Mouse (Mus musculus) myocyte (in vitro differentiated cells): ENCODE results near the gene Zfp184.

ENCODE experiments used
- CEBPB ChIP-seq: IDR thresholded peaks from 2 replicates; pipeline ENCODE4 v1.6.1; 2011; ENCODE audit warnings: mild to moderate bottlenecking, moderate library complexity; ENCODE audit not compliant: poor library complexity, insufficient read depth, severe bottlenecking
- E2F4 ChIP-seq: IDR thresholded peaks from one replicate; pipeline ENCODE4 v1.6.1; 2011; ENCODE audit warnings: mild to moderate bottlenecking, control low read depth, moderate library complexity; ENCODE audit not compliant: insufficient read depth
- MAX ChIP-seq: IDR thresholded peaks from one replicate; pipeline ENCODE4 v1.6.1; 2011; ENCODE audit warnings: low read depth, mild to moderate bottlenecking, control low read depth
- MYOD1 ChIP-seq, 3 experiments: IDR thresholded peaks; one replicate each; pipeline ENCODE4 v1.6.1; 2011; ENCODE audit warnings: control low read depth in 2 of 3, low read depth in 2 of 3, mild to moderate bottlenecking in 2 of 3, moderate library complexity in 1 of 3; ENCODE audit not compliant: insufficient read length in 2 of 3, control insufficient read depth in 1 of 3
- MYOG ChIP-seq, 3 experiments: IDR thresholded peaks; one replicate each; pipeline ENCODE4 v1.6.1; 2011; ENCODE audit warnings: control low read depth in 2 of 3, low read depth in 2 of 3, mild to moderate bottlenecking in 2 of 3; ENCODE audit not compliant: insufficient read length in 2 of 3, control insufficient read depth in 1 of 3, insufficient read depth in 1 of 3
- POLR2A ChIP-seq: IDR thresholded peaks from one replicate; pipeline ENCODE4 v1.6.1; 2011; ENCODE audit warnings: low read depth, mild to moderate bottlenecking, control low read depth, moderate library complexity; ENCODE audit not compliant: insufficient read length
- POLR2AphosphoS2 ChIP-seq: IDR thresholded peaks from one replicate; pipeline ENCODE4 v1.6.1; 2011; ENCODE audit warnings: low read depth, control low read depth; ENCODE audit not compliant: insufficient read length
- REST ChIP-seq: IDR thresholded peaks from one replicate; pipeline ENCODE4 v1.6.1; 2011; ENCODE audit warnings: mild to moderate bottlenecking, control low read depth, moderate library complexity; ENCODE audit not compliant: insufficient read depth, insufficient read length
- SRF ChIP-seq: IDR thresholded peaks from one replicate; pipeline ENCODE4 v1.6.1; 2011; ENCODE audit warnings: low read depth; ENCODE audit not compliant: control insufficient read depth, insufficient read length
- TCF12 ChIP-seq: IDR thresholded peaks from one replicate; pipeline ENCODE4 v1.6.1; 2011; ENCODE audit warnings: mild to moderate bottlenecking, control low read depth; ENCODE audit not compliant: poor library complexity, insufficient read depth, severe bottlenecking
- TCF3 ChIP-seq: IDR thresholded peaks from one replicate; pipeline ENCODE4 v1.6.1; 2011; ENCODE audit warnings: low read depth, control low read depth; ENCODE audit not compliant: insufficient read length
- USF1 ChIP-seq: IDR thresholded peaks from one replicate; pipeline ENCODE4 v1.6.1; 2011; ENCODE audit warnings: low read depth, mild to moderate bottlenecking, control low read depth, moderate library complexity

DNA sequence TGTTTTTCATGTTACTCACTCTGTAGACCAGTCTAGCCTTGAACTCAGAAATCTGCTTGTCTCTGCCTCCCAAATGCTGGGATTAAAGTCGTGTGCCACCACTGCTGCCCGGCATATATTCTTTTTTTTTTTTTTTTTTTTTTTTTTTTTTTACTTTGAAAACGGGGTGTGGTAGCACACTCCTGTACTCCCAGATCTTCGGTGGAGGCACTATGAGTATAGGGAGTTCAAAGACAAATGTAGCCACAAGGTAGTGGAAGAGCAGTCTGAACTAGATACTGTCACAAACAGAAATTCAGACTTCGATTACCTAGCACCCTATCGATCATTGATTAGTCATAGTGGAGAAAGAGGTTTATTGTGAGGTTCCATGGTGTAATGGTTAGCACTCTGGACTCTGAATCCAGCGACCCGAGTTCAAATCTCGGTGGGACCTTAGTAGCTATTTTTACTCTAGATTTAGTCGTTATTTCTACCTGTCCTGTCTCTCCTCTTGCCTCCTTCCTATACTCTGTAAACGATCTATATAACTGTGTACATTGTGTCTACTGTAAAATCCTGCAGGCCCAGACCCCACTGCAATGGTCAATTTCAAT lies 25.0 kb upstream of the Zfp184 start:
- no peak for TF ChIP-seq POLR2A
- no peak for TF ChIP-seq MYOD1 (IDR thresholded peaks at IDR 0.05; ENCODE audit: control insufficient read depth in 1 of 3, insufficient read length in 2 of 3, low read depth in 2 of 3)
- TF ChIP-seq TCF3, result no peak
- no peak for TF ChIP-seq E2F4
- TF ChIP-seq TCF12, result no peak
- no peak for TF ChIP-seq USF1
- TF ChIP-seq MAX, result no peak
- TF ChIP-seq MYOG (IDR thresholded peaks at IDR 0.05; ENCODE audit: control insufficient read depth in 1 of 3, insufficient read depth in 1 of 3, insufficient read length in 2 of 3, low read depth in 2 of 3), result no peak
- no peak for TF ChIP-seq POLR2AphosphoS2
- TF ChIP-seq CEBPB, result no peak
- TF ChIP-seq REST, result no peak
- no peak for TF ChIP-seq SRF
